In the genomic region with DNA sequence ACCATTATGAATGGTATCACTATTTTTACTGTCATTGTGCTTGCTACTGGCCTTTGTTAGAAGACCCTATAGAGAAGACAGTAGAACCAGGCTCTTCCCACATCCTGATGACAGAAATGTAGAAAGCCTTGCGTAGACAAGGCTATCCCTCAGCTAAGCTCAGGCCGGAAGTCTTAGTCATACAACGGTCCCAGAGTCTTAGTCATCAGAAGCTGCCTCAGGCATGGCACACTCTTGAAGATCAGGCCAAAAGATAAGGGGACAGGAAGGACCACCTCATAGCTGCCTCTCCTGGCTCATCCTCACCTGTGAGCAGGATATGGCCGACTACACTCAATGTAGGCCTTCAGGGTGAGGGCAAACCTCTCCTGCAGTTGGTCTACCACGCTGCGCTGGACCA, we compare ENCODE assay signal across 44 mouse cellular contexts. TPM values are rescaled to one million over a fixed set of nuclear protein-coding genes. Genes with fewer than 3 reads are reported as not detected.
"Had no signal": no experiment of that assay in that cellular context is flagged by ENCODE, and none has a peak within 500 bp of the region (broad histone marks: within the 10 kb centered on the region; RNA-seq: fewer than 3 reads in every experiment).

No protein-coding gene starts in this region.

- H3K4me1 ChIP-seq: heart, embryonic 15.5 days; hindbrain, embryonic 13.5 days; hindbrain, embryonic 15.5 days had no signal

- H3K27me3 ChIP-seq: heart, embryonic 12.5 days; heart, embryonic 13.5 days; heart, embryonic 15.5 days; hindbrain, embryonic 12.5 days; hindbrain, embryonic 13.5 days; hindbrain, embryonic 15.5 days; intestine, embryonic 15.5 days had no signal

- H3K9me3 ChIP-seq: heart, embryonic 12.5 days; heart, embryonic 13.5 days; heart, embryonic 15.5 days; hindbrain, embryonic 10.5 days; hindbrain, embryonic 12.5 days; hindbrain, embryonic 13.5 days; hindbrain, embryonic 15.5 days; intestine, embryonic 15.5 days had no signal

- H3K36me3 ChIP-seq: heart, embryonic 15.5 days; hindbrain, embryonic 10.5 days; hindbrain, embryonic 12.5 days; hindbrain, embryonic 15.5 days; intestine, embryonic 15.5 days had no signal

- H3K9ac ChIP-seq: heart, embryonic 12.5 days; heart, embryonic 13.5 days; heart, embryonic 15.5 days; hindbrain, embryonic 12.5 days; hindbrain, embryonic 13.5 days; hindbrain, embryonic 14.5 days; hindbrain, embryonic 15.5 days; intestine, embryonic 15.5 days had no signal

- H3K4me3 ChIP-seq: heart, embryonic 12.5 days; heart, embryonic 13.5 days; heart, embryonic 15.5 days; hindbrain, embryonic 10.5 days; hindbrain, embryonic 12.5 days; hindbrain, embryonic 13.5 days; hindbrain, embryonic 15.5 days; intestine, embryonic 15.5 days; layer of hippocampus, adult 2 months; left cerebral cortex, adult 2 months had no signal

- ATAC-seq: hindbrain, embryonic 16.5 days; hindbrain, postnatal 0 days; inflammation-experienced regulatory T-cells, adult 6 months; intestine, embryonic 15.5 days; intestine, embryonic 16.5 days; intestine, postnatal 0 days had no signal

- H3K4me2 ChIP-seq: heart, embryonic 12.5 days; heart, embryonic 13.5 days; heart, embryonic 15.5 days; hindbrain, embryonic 12.5 days; hindbrain, embryonic 13.5 days; hindbrain, embryonic 14.5 days; hindbrain, embryonic 15.5 days; intestine, embryonic 15.5 days had no signal

- DNase-seq: heart, postnatal 10 days; heart, postnatal 14 days; heart, postnatal 36 days; heart, postnatal 4 days; kidney, adult 11 months; kidney, adult 18-20 months; kidney, adult 2 months; kidney, adult 8-10 months; kidney, adult 9 months; kidney, postnatal 10 days; kidney, postnatal 14 days; kidney, postnatal 25 days; kidney, postnatal 36 days; kidney, postnatal 4 days; layer of hippocampus, adult 9-11 months; layer of hippocampus, postnatal 36 days had no signal

- H3K27ac ChIP-seq: heart, embryonic 13.5 days; heart, embryonic 15.5 days; hindbrain, embryonic 10.5 days; hindbrain, embryonic 12.5 days; hindbrain, embryonic 13.5 days; hindbrain, embryonic 14.5 days; hindbrain, embryonic 15.5 days; hindbrain, postnatal 0 days; intestine, embryonic 15.5 days; kidney, postnatal 0 days; layer of hippocampus, adult 2 months; left cerebral cortex, adult 2 months had no signal

RNA-seq across cellular contexts. Expression of a gene that starts 44.2 kb away (rescaled TPM):
- total RNA-seq: heart, postnatal 10 days; heart, postnatal 14 days; heart, postnatal 25 days; heart, postnatal 36 days; heart, postnatal 4 days; hematopoietic stem cell, adult 5-6 weeks; hindbrain, postnatal 0 days; layer of hippocampus, adult 18-20 months; layer of hippocampus, adult 2 months; layer of hippocampus, adult 8-10 months; layer of hippocampus, postnatal 10 days; layer of hippocampus, postnatal 14 days; layer of hippocampus, postnatal 25 days; layer of hippocampus, postnatal 36 days; left cerebral cortex, adult 18-20 months; left cerebral cortex, adult 2 months had no signal
- polyA plus RNA-seq: heart, embryonic 12.5 days; heart, embryonic 13.5 days; heart, embryonic 14.5 days; heart, embryonic 15.5 days; heart, postnatal 0 days; hindbrain, embryonic 10.5 days; hindbrain, embryonic 11.5 days; hindbrain, embryonic 12.5 days; hindbrain, embryonic 13.5 days; hindbrain, embryonic 14.5 days; hindbrain, embryonic 15.5 days; hindbrain, embryonic 16.5 days; inflammation-experienced regulatory T-cells, adult 6 months had no signal
